Mouse (Mus musculus) gastrocnemius, postnatal 14 days (tissue): ENCODE measurements around the gene Fgfr2. TPM values are rescaled to one million over a fixed set of nuclear protein-coding genes. Genes with fewer than 3 reads are reported as not detected.

ENCODE experiments used
- DNase-seq: peaks from one replicate; pipeline ENCODE4 v3.0.0; 2021; ENCODE audit warnings: mixed read lengths
- intact Hi-C: fragments of 180-260 bp; cut with DNase I; formaldehyde crosslinking; loops from one replicate; pipeline ENCODE4 v1.15.1; 2025; ENCODE audit warnings: low total_unique reads
- total RNA-seq, 2 experiments: library from RNA; stranded (reverse); gene quantifications; 2 replicates each; pipeline ENCODE4 v1.2.3; 2021

Gene Fgfr2
- total RNA-seq, 2 experiments from 2014 or later: 1.2 to 1.8 TPM

GRCm38 (mm10) chr7:131778271-131778985 lies 1344.7 kb downstream of the Fgfr2 start:
- intact Hi-C loops: no loop called here
- DNase-seq: no peak

GRCm38 (mm10) chr7:131777461-131778270 lies 1345.5 kb downstream of the Fgfr2 start:
- DNase-seq: no peak
- intact Hi-C loops: no loop called here

GRCm38 (mm10) chr7:131776191-131776752 lies 1346.9 kb downstream of the Fgfr2 start:
- DNase-seq: no peak
- intact Hi-C loops: no loop called here

- no peak for DNase-seq
- intact Hi-C loops: no loop called here
These were observed 1365.2 kb downstream of the Fgfr2 start for GRCm38 (mm10) chr7:131757922-131758321.

GRCm38 (mm10) chr7:131747152-131748010 lies 1375.8 kb downstream of the Fgfr2 start:
- DNase-seq: no peak
- intact Hi-C loops: no loop called here

- intact Hi-C loops: no loop called here
- no peak for DNase-seq
These were observed 1376.4 kb downstream of the Fgfr2 start for GRCm38 (mm10) chr7:131746752-131747151.

- intact Hi-C loops: no loop called here
- no peak for DNase-seq
These were observed 1380.0 kb downstream of the Fgfr2 start for GRCm38 (mm10) chr7:131743193-131743592.

- no peak for DNase-seq
- intact Hi-C loops: no loop called here
These were observed 1400.2 kb downstream of the Fgfr2 start for GRCm38 (mm10) chr7:131722783-131723575.

- intact Hi-C loops: no loop called here
- DNase-seq: no peak
These were observed 1400.8 kb downstream of the Fgfr2 start for GRCm38 (mm10) chr7:131722316-131722715.

- intact Hi-C loops: no loop called here
- no peak for DNase-seq
These were observed 1404.9 kb downstream of the Fgfr2 start for GRCm38 (mm10) chr7:131718280-131718679.

- intact Hi-C loops: no loop called here
- DNase-seq: no peak
These were observed 1410.1 kb downstream of the Fgfr2 start for GRCm38 (mm10) chr7:131713076-131713475.

- intact Hi-C loops: no loop called here
These were observed 1426.3 kb downstream of the Fgfr2 start for GRCm38 (mm10) chr7:131696889-131697288.

GRCm38 (mm10) chr7:131687324-131687723 lies 1435.8 kb downstream of the Fgfr2 start:
- DNase-seq: no peak
- intact Hi-C loops: no loop called here

More at GRCm38 (mm10) chr7:131696889-131697288, 1426.3 kb downstream of the Fgfr2 start:
- no peak for DNase-seq

- intact Hi-C loops: no loop called here
- no peak for DNase-seq
These were observed 1446.0 kb downstream of the Fgfr2 start for GRCm38 (mm10) chr7:131677126-131677525.

GRCm38 (mm10) chr7:131670586-131670985 lies 1452.6 kb downstream of the Fgfr2 start:
- intact Hi-C loops: no loop called here
- no peak for DNase-seq

GRCm38 (mm10) chr7:131669326-131669725 lies 1453.8 kb downstream of the Fgfr2 start:
- no peak for DNase-seq
- intact Hi-C loops: no loop called here

GRCm38 (mm10) chr7:131660726-131661125 lies 1462.4 kb downstream of the Fgfr2 start:
- intact Hi-C loops: no loop called here
- DNase-seq: no peak

GRCm38 (mm10) chr7:131656017-131656416 lies 1467.1 kb downstream of the Fgfr2 start:
- intact Hi-C loops: no loop called here
- no peak for DNase-seq

- intact Hi-C loops: no loop called here
- no peak for DNase-seq
These were observed 1469.7 kb downstream of the Fgfr2 start for GRCm38 (mm10) chr7:131653416-131653815.
